Mouse (Mus musculus) mouse trophoblast stem cell (cell line): ENCODE measurements at regions not wholly inside any gene's neighbourhood (a gene's known extent, or its start where the extent isn't known, plus 50 kb on each side); places are given as distances from the start of the nearest gene placed in this dataset.

Experiments
- in situ Hi-C, 2 experiments: fragments of 300-500 bp; cut with MseI, MboI; formaldehyde crosslinking; loops; 2 replicates in 1 of 2; 3 replicates in 1 of 2; pipeline ENCODE4 v1.15.1; 2025

DNA sequence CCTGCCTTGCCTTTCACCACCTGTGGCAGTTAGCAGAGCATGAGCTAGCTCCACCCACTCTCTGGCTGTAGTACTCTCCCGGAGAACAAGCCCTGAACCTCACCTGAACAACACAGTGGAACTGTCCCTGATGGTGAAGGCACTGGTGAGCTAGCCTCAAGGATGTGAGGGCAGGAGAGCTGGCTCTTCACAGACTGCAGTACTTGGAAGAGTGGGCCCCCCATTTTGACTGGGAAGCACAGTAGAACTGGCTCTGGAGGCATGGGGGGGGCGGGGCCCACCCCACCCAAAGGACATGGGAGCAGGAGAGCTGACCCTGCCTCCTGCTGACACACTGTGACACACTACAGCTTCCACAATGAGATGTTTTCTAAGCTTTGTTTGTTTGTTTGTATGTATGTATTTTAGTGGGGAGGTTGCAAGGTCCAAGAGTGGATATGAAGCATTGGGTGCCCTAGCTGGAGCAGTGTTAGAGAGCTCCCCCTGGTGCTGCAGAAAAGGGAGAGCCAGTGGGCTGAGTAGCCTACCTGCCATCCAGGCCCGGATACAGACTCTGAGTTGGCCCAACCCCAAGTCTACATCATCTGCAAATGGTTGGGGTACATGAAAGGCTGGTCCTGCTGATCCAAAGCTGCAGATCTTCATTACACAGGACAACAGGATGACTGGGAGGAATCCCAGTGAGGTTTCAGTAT, 86.4 kb upstream of the Galnt15 start:
- in situ Hi-C loops = loop anchor here (10.0 to 25.0 kb wide), 2 partner anchors 138 to 280 kb away; no protein-coding TSS in a partner anchor

GRCm38 (mm10) chr14:31944682-31945081, 84.1 kb upstream of the Galnt15 start:
- in situ Hi-C loops = loop anchor here (10.0 to 25.0 kb wide), 2 partner anchors 140 to 282 kb away; no protein-coding TSS in a partner anchor

- in situ Hi-C loops = loop anchor here (10.0 to 25.0 kb wide), 2 partner anchors 140 to 283 kb away; no protein-coding TSS in a partner anchor
Measured at GRCm38 (mm10) chr14:31945125-31945524, 83.7 kb upstream of the Galnt15 start.

DNA sequence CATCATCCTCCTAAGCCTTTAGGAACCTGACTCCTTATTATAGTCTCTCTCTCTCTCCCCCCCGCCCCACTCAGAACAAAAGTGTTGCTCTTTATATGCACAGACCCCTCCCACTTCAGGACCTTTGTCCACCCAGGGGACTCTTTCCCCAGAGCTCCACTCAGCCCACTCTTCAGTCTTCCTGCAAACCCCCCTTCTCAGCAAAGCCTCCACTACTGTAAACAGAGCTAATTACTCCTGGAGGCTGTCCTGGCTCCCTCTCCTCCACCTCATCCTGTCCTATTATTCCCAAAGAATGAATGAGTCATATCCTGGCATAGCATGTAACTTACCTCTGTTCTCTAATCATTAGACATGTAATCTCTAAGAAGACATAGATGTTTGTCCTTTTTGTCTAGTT, 82.8 kb upstream of the Galnt15 start:
- in situ Hi-C loops = loop anchor here (10.0 to 25.0 kb wide), 2 partner anchors 141 to 284 kb away; no protein-coding TSS in a partner anchor

DNA sequence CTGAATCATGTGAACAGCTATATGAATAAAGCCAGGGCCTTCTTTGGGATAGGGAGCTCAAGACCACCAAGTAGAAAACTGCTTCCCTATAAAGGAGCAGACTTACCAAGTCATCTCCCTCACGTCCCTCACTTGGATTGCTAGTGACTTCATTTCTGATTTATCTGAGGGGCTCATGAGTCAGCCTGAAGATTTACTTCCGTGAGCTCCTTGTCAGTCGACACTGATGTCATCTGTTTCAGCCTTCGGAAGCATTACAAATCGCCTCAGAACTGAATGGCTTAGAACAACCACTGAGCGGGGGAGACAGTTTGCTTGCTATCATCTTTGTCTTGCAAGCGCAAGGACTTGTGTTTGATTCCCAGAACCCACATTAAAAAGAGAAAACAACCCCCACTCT, 81.5 kb upstream of the Galnt15 start:
- in situ Hi-C loops = loop anchor here (10.0 to 25.0 kb wide), 2 partner anchors 142 to 285 kb away; no protein-coding TSS in a partner anchor

GRCm38 (mm10) chr14:31951894-31952293, 76.9 kb upstream of the Galnt15 start:
- in situ Hi-C loops = no loop called here

- in situ Hi-C loops = no loop called here
Measured at GRCm38 (mm10) chr14:31953783-31954182, 75.0 kb upstream of the Galnt15 start.

GRCm38 (mm10) chr14:31954945-31955344, 73.8 kb upstream of the Galnt15 start:
- in situ Hi-C loops = loop anchor here (5.0 kb wide), 2 partner anchors 72 to 77 kb away; partner anchors contain the start of gene Galnt15 (in 1 of the 2)

DNA sequence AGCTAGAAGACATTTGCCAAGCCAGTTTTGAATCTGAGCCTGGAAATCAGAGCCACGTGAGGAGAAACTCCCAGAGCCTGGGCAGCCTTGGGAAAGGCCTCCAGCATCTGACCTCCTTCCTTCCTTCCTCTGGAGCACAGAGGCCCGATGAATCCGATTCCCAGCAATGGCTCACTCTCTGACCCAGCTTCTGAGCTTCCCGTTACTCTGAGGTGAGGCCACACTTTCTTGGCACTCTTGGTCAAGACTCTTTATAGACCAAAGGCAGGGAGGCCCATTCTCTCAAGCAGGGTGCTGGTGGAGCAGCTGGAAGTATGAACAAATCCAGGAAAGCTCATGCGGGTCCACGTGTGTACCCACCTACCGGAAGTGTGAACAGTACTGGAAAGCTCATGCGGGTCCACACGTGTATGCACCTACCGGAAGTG, 71.6 kb upstream of the Galnt15 start:
- in situ Hi-C loops = loop anchor here (5.0 kb wide), 2 partner anchors 70 to 75 kb away; partner anchors contain the start of gene Galnt15 (in 1 of the 2)

- in situ Hi-C loops = no loop called here
Measured at GRCm38 (mm10) chr14:31960201-31960854, 68.5 kb upstream of the Galnt15 start.

GRCm38 (mm10) chr14:31961442-31961841, 67.3 kb upstream of the Galnt15 start:
- in situ Hi-C loops = no loop called here

GRCm38 (mm10) chr14:31963131-31963911, 65.5 kb upstream of the Galnt15 start:
- in situ Hi-C loops = no loop called here

- in situ Hi-C loops = no loop called here
Measured at GRCm38 (mm10) chr14:31964076-31964475, 64.7 kb upstream of the Galnt15 start.

DNA sequence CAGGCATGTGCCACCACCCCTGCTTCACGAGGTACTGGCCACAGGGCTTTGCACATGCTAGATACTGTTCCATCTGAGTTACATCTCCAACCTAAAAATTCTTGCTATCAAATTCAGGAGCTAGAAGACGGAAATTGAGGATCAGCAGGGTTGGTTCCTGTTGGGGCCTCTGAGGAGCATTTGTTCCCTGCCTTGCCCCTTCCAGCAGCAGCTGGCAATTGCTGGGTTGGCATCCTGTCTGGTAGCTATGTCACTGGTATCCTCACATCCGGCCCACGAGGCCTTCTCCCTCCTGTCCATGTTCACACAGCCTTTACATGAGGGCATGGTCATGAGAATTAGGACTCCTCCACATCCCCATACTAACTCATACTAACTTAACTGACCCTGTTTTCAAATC, 64.0 kb upstream of the Galnt15 start:
- in situ Hi-C loops = no loop called here

GRCm38 (mm10) chr14:31969531-31969930, 59.3 kb upstream of the Galnt15 start:
- in situ Hi-C loops = no loop called here

DNA sequence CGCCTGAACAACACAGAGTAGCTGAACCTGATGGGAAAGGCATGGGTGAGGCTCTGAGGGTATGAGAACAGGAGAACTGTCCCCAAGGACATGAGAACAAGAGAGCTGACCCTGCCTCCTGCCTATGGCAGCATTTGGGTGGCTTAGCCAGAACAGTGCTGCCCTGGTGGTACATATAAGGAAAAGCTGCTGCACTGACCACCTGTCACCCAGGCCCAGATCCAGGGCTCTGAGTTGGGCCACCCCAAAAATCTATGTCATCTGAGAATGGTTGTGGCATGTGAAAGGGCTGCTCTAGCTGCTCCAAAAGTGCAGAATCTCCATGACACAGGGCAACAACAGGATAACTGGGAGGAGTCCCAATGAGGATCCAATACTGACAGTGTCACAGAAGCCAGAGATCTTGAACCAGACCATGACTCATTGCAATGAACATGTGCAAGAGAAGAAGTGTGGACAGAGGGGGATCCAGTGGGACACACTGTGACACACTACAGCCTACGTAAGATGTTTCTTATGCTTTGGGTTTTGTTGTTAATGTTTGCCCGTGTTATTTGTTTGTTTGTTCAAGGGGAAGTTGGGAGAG, 58.5 kb upstream of the Galnt15 start:
- in situ Hi-C loops = no loop called here

GRCm38 (mm10) chr14:31970851-31971250, 57.9 kb upstream of the Galnt15 start:
- in situ Hi-C loops = no loop called here

- in situ Hi-C loops = no loop called here
Measured at GRCm38 (mm10) chr14:31973702-31974101, 55.1 kb upstream of the Galnt15 start.

DNA sequence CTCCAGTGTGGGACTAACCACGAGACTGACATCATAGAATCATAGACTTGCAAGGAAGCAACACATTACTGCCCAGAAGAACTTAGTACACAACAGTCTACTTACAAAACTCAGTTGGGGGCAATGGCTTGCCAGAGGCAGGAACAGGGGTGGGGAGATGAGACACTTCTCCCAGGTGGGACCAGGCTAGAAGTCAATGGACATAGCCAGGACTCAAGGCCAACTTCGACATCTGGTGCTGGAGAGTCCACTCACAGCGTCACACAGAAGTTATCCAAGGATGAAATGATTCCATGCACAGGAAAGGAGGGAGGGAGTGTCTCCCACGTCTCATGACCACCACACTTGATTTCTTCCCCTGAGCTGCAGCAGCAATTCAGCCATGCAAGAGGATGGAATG, 50.6 kb upstream of the Galnt15 start:
- in situ Hi-C loops = no loop called here

- in situ Hi-C loops = no loop called here
Measured at GRCm38 (mm10) chr14:31978690-31979089, 50.1 kb upstream of the Galnt15 start.
